Mouse (Mus musculus) spleen, embryonic (tissue): ENCODE measurements at regions not wholly inside any gene's neighbourhood (a gene's known extent, or its start where the extent isn't known, plus 50 kb on each side); places are given as distances from the start of the nearest gene placed in this dataset.

ENCODE experiments used
- CTCF ChIA-PET: fragments of 350-600 bp; sonication (Branson Sonifier 250); formaldehyde crosslinking; loops from one replicate; lab custom pipeline; 2022; lab: Charles Lee

GRCm38 (mm10) chr8:115551262-115551661 lies 156.3 kb downstream of the Maf start:
- CTCF ChIA-PET: no interaction called here

GRCm38 (mm10) chr8:115549112-115549511 lies 158.5 kb downstream of the Maf start:
- CTCF ChIA-PET: no interaction called here

- CTCF ChIA-PET: no interaction called here
These were observed 163.5 kb downstream of the Maf start for GRCm38 (mm10) chr8:115544067-115544466.

- CTCF ChIA-PET: no interaction called here
These were observed 164.7 kb downstream of the Maf start for GRCm38 (mm10) chr8:115542935-115543334.

- CTCF ChIA-PET: no interaction called here
These were observed 168.0 kb downstream of the Maf start for GRCm38 (mm10) chr8:115539600-115539999.

- CTCF ChIA-PET: no interaction called here
These were observed 169.4 kb downstream of the Maf start for GRCm38 (mm10) chr8:115538236-115538635.

GRCm38 (mm10) chr8:115537761-115538160 lies 169.8 kb downstream of the Maf start:
- CTCF ChIA-PET: no interaction called here

GRCm38 (mm10) chr8:115536554-115537346 lies 170.8 kb downstream of the Maf start:
- CTCF ChIA-PET: no interaction called here

- CTCF ChIA-PET: interaction anchor here (0.6 kb wide), 1 partner anchor 152 kb away, joined by 7 read pairs; no protein-coding TSS in a partner anchor
These were observed 171.6 kb downstream of the Maf start for GRCm38 (mm10) chr8:115536001-115536400.

- CTCF ChIA-PET: no interaction called here
These were observed 173.6 kb downstream of the Maf start for GRCm38 (mm10) chr8:115534030-115534429.

GRCm38 (mm10) chr8:115531343-115531742 lies 176.3 kb downstream of the Maf start:
- CTCF ChIA-PET: interaction anchor here (0.6 kb wide), 1 partner anchor 237 kb away, joined by 16 read pairs; no protein-coding TSS in a partner anchor

GRCm38 (mm10) chr8:115529568-115530342 lies 177.8 kb downstream of the Maf start:
- CTCF ChIA-PET: no interaction called here

GRCm38 (mm10) chr8:115528879-115529278 lies 178.7 kb downstream of the Maf start:
- CTCF ChIA-PET: interaction anchor here (0.7 kb wide), 1 partner anchor 904 kb away, joined by 3 read pairs; no protein-coding TSS in a partner anchor

- CTCF ChIA-PET: no interaction called here
These were observed 182.4 kb downstream of the Maf start for GRCm38 (mm10) chr8:115525149-115525548.

- CTCF ChIA-PET: no interaction called here
These were observed 182.9 kb downstream of the Maf start for GRCm38 (mm10) chr8:115524713-115525112.

GRCm38 (mm10) chr8:115522527-115522926 lies 185.1 kb downstream of the Maf start:
- CTCF ChIA-PET: no interaction called here

GRCm38 (mm10) chr8:115515647-115516046 lies 191.9 kb downstream of the Maf start:
- CTCF ChIA-PET: no interaction called here

- CTCF ChIA-PET: interaction anchor here (0.7 kb wide), 1 partner anchor 1051 kb away, joined by 3 read pairs; no protein-coding TSS in a partner anchor
These were observed 193.1 kb downstream of the Maf start for GRCm38 (mm10) chr8:115514485-115514884.

- CTCF ChIA-PET: no interaction called here
These were observed 200.4 kb downstream of the Maf start for GRCm38 (mm10) chr8:115507180-115507579.

- CTCF ChIA-PET: no interaction called here
These were observed 200.9 kb downstream of the Maf start for GRCm38 (mm10) chr8:115506741-115507140.

- CTCF ChIA-PET: no interaction called here
These were observed 211.6 kb downstream of the Maf start for GRCm38 (mm10) chr8:115496016-115496415.

- CTCF ChIA-PET: no interaction called here
These were observed 213.2 kb downstream of the Maf start for GRCm38 (mm10) chr8:115494353-115494752.
